Mouse (Mus musculus) cerebellum, adult 2 months (tissue): ENCODE results near the gene Zfp949.

ENCODE experiments used
- CTCF ChIP-seq: fragments of 200-500 bp; IDR thresholded peaks from 2 replicates; pipeline ENCODE4 v1.5.1; 2011; ENCODE audit warnings: low read depth, mild to moderate bottlenecking, control low read depth, low read length, moderate library complexity, borderline replicate concordance; ENCODE audit not compliant: insufficient read depth
- POLR2A ChIP-seq: fragments of 200-500 bp; IDR thresholded peaks from 2 replicates; pipeline ENCODE4 v1.6.1; 2011; ENCODE audit warnings: low read length, control low read depth, borderline replicate concordance; ENCODE audit not compliant: insufficient read depth

DNA sequence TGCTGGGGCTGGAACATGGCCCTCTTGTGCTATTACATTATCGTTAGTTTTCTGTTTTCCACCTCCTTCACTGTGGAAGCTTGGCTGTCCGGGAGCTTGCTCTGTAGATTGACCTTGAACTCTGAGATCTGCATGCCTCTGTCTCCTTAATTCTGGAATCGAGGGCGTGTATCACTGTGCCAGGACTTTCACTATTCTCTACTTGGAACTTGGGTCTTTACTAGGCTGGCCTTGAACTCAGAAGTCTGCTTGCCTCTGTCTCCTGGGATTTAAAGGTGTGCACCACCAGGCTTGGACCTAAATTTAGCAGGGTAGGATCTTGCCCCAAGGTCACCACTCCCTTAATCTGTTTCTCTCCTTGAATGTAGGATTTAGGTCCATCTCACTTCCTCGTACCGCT lies 46.0 kb upstream of the Zfp949 start:
- no peak for TF ChIP-seq CTCF
- no peak for TF ChIP-seq POLR2A
